Mouse (Mus musculus) stomach, postnatal 0 days (tissue): ENCODE measurements at regions not wholly inside any gene's neighbourhood (a gene's known extent, or its start where the extent isn't known, plus 50 kb on each side); places are given as distances from the start of the nearest gene placed in this dataset.

Experiments used
- ATAC-seq: fragments of 200-750 bp; cut with Nextera tagmentation; 2 replicates; pipeline ENCODE4 v1.8.0; 2017; ENCODE audit not compliant: low FRiP score, low TSS enrichment
- DNase-seq: peaks from one replicate; pipeline ENCODE4 v3.0.0-alpha.2; 2016; ENCODE audit warnings: low spot score
- H3K27ac ChIP-seq: fragments of 300-500 bp; sonication (generic); replicated peaks from 2 replicates; pipeline ENCODE4 v1.5.1; 2014; ENCODE audit warnings: mild to moderate bottlenecking, control low read depth
- H3K27me3 ChIP-seq: fragments of 300-500 bp; sonication (generic); 2 replicates; pipeline ENCODE4 v1.6.1; 2014; ENCODE audit warnings: low read length; ENCODE audit not compliant: control insufficient read depth, insufficient read depth
- H3K36me3 ChIP-seq: fragments of 300-500 bp; sonication (generic); 2 replicates; pipeline ENCODE4 v1.6.1; 2014; ENCODE audit warnings: low read length, mixed read lengths; ENCODE audit not compliant: control insufficient read depth, insufficient read depth
- H3K4me1 ChIP-seq: fragments of 300-500 bp; sonication (generic); replicated peaks from 2 replicates; pipeline ENCODE4 v1.6.1; 2014; ENCODE audit warnings: antibody characterized with exemption; ENCODE audit not compliant: control insufficient read depth, insufficient read depth
- H3K4me2 ChIP-seq: fragments of 300-500 bp; sonication (generic); replicated peaks from 2 replicates; pipeline ENCODE4 v1.6.1; 2014; ENCODE audit warnings: low read depth, mild to moderate bottlenecking, control low read depth, moderate library complexity
- H3K4me3 ChIP-seq: fragments of 300-500 bp; sonication (generic); 2 replicates; pipeline ENCODE4 v1.5.1; 2014; ENCODE audit warnings: low read depth, low read length, control low read depth
- H3K9ac ChIP-seq: fragments of 300-500 bp; sonication (generic); 2 replicates; pipeline ENCODE4 v1.6.1; 2014; ENCODE audit warnings: mild to moderate bottlenecking, low read length, control low read depth, mixed read lengths
- H3K9me3 ChIP-seq: fragments of 300-500 bp; sonication (generic); 2 replicates; pipeline ENCODE4 v1.6.1; 2016; ENCODE audit warnings: low read length; ENCODE audit not compliant: control insufficient read depth
- CTCF ChIP-seq: IDR thresholded peaks from 2 replicates; pipeline ENCODE4 v1.5.1; 2016; ENCODE audit warnings: antibody characterized with exemption, low read depth, mild to moderate bottlenecking, moderate library complexity
- EP300 ChIP-seq: optimal IDR thresholded peaks from 2 replicates; pipeline ENCODE3; 2016; ENCODE audit warnings: antibody characterized with exemption
- WGBS: fragments of 180-500 bp; shearing (Covaris S2); extraction: QIAGEN DNeasy Blood & Tissue Kit; methylation state at CpG from one replicate; pipeline ENCODE4 v1.1.7; 2014; 5-methylcytosine and 5-hydroxymethylcytosine counted together

GRCm38 (mm10) chr7:67435643-67436339, 63.1 kb upstream of the Mef2a start:
- WGBS = 27% methylated on average over 11 of the region's 11 CpGs
- DNase-seq (peak; percentile 72), ATAC-seq (peak; percentile 76)
- no peak overlapping the region for H3K4me3 ChIP-seq
- no peak for TF ChIP-seq CTCF
- no peak for TF ChIP-seq EP300
- H3K36me3 ChIP-seq = no peaks in the 10 kb centered on the region
- no peak overlapping the region for H3K9ac ChIP-seq
- peaks cover 12% of the 10 kb centered on the region for H3K4me1 ChIP-seq
- no peaks in the 10 kb centered on the region for H3K27me3 ChIP-seq
- H3K27ac ChIP-seq = peak overlapping the region; percentile 53; the same call in 1 of the 2 replicates
- no peak overlapping the region for H3K4me2 ChIP-seq
- H3K9me3 ChIP-seq = no peaks in the 10 kb centered on the region

GRCm38 (mm10) chr7:67430987-67431386, 58.3 kb upstream of the Mef2a start:
- Histone ChIP-seq H3K4me3 (no peak overlapping the region), H3K9me3 (no peaks in the 10 kb centered on the region), H3K4me2 (no peak overlapping the region), H3K4me1 (peaks cover 3% of the 10 kb centered on the region; the same call in 1 of the 2 replicates), H3K27ac (no peak overlapping the region), H3K9ac (no peak overlapping the region), H3K27me3 (no peaks in the 10 kb centered on the region), H3K36me3 (no peaks in the 10 kb centered on the region)
- ATAC-seq = no peak
- TF ChIP-seq EP300 (no peak), CTCF (no peak)
- 74% methylated on average over 7 of the region's 7 CpGs for WGBS
- DNase-seq = no peak

GRCm38 (mm10) chr7:67430041-67430440, 57.4 kb upstream of the Mef2a start:
- Histone ChIP-seq H3K27me3 (no peaks in the 10 kb centered on the region), H3K4me2 (no peak overlapping the region), H3K9me3 (no peaks in the 10 kb centered on the region), H3K4me3 (no peak overlapping the region), H3K4me1 (no peaks in the 10 kb centered on the region), H3K36me3 (no peaks in the 10 kb centered on the region), H3K9ac (no peak overlapping the region), H3K27ac (no peak overlapping the region)
- DNase-seq = no peak
- ATAC-seq = no peak
- WGBS = 82% methylated on average over 4 of the region's 4 CpGs
- TF ChIP-seq EP300 (no peak), CTCF (no peak)

GRCm38 (mm10) chr7:67429008-67429873, 56.6 kb upstream of the Mef2a start:
- no peak for DNase-seq
- no peaks in the 10 kb centered on the region for H3K9me3 ChIP-seq
- no peaks in the 10 kb centered on the region for H3K36me3 ChIP-seq
- no peaks in the 10 kb centered on the region for H3K27me3 ChIP-seq
- no peaks in the 10 kb centered on the region for H3K4me1 ChIP-seq
- no peak overlapping the region for H3K27ac ChIP-seq
- no peak for TF ChIP-seq EP300
- TF ChIP-seq CTCF = no peak
- H3K4me3 ChIP-seq = no peak overlapping the region
- 92% methylated on average over 28 of the region's 28 CpGs for WGBS
- H3K4me2 ChIP-seq = no peak overlapping the region
- H3K9ac ChIP-seq = no peak overlapping the region
- no peak for ATAC-seq

- Histone ChIP-seq H3K27ac (no peak overlapping the region), H3K4me3 (no peak overlapping the region), H3K36me3 (no peaks in the 10 kb centered on the region), H3K4me2 (no peak overlapping the region), H3K9ac (no peak overlapping the region), H3K27me3 (no peaks in the 10 kb centered on the region), H3K9me3 (no peaks in the 10 kb centered on the region), H3K4me1 (no peaks in the 10 kb centered on the region)
- 88% methylated on average over 3 of the region's 3 CpGs for WGBS
- no peak for ATAC-seq
- TF ChIP-seq CTCF = no peak
- no peak for TF ChIP-seq EP300
- DNase-seq = no peak
Observed at GRCm38 (mm10) chr7:67428388-67428787, 55.7 kb upstream of the Mef2a start.

GRCm38 (mm10) chr7:67426076-67426475, 53.4 kb upstream of the Mef2a start:
- H3K27ac ChIP-seq = no peak overlapping the region
- no peak overlapping the region for H3K4me2 ChIP-seq
- ATAC-seq (peak; percentile 5; the same call in 1 of the 2 replicates), DNase-seq (no peak)
- TF ChIP-seq CTCF = no peak
- no peak for TF ChIP-seq EP300
- H3K27me3 ChIP-seq = no peaks in the 10 kb centered on the region
- no peak overlapping the region for H3K4me3 ChIP-seq
- H3K9ac ChIP-seq = no peak overlapping the region
- no peaks in the 10 kb centered on the region for H3K9me3 ChIP-seq
- H3K4me1 ChIP-seq = no peaks in the 10 kb centered on the region
- no peaks in the 10 kb centered on the region for H3K36me3 ChIP-seq
